Mouse (Mus musculus): Measurements from ENCODE around the gene Aoc3.
"Not testable (repeated sequence)": the region's sequence is repeated elsewhere in the genome, so short reads cannot be mapped to it uniquely, and the experiment has no call there.

Gene Aoc3

GRCm38 (mm10) chr11:101327311-101327710, 3.1 kb upstream of the Aoc3 start:
- no peak for DNase-seq (ENCODE audit: low spot score in 2 of 2)

GRCm38 (mm10) chr11:101328941-101329635, 1.3 kb upstream of the Aoc3 start:
- no peak for DNase-seq (ENCODE audit: low spot score in 2 of 2)

GRCm38 (mm10) chr11:101330961-101331360, 556 bp downstream of the Aoc3 start:
- not testable (repeated sequence) for DNase-seq (ENCODE audit: low spot score in 2 of 2)

- no peak for DNase-seq (ENCODE audit: low spot score in 2 of 2)
Observed at GRCm38 (mm10) chr11:101332537-101332936, 2.1 kb downstream of the Aoc3 start.

GRCm38 (mm10) chr11:101334023-101334422, 3.6 kb downstream of the Aoc3 start:
- no peak for DNase-seq (ENCODE audit: low spot score in 2 of 2)

- no peak for DNase-seq (ENCODE audit: low spot score in 2 of 2)
Observed at GRCm38 (mm10) chr11:101334516-101334915, 4.1 kb downstream of the Aoc3 start.

- DNase-seq (ENCODE audit: low spot score in 2 of 2), result no peak
Observed at GRCm38 (mm10) chr11:101335685-101336084, 5.3 kb downstream of the Aoc3 start.

- DNase-seq (ENCODE audit: low spot score in 2 of 2), result no peak
Observed at GRCm38 (mm10) chr11:101338123-101338760, 7.8 kb downstream of the Aoc3 start.

- no peak for DNase-seq (ENCODE audit: low spot score in 2 of 2)
Observed at GRCm38 (mm10) chr11:101347083-101347775, 16.8 kb downstream of the Aoc3 start.

GRCm38 (mm10) chr11:101348774-101349173, 18.4 kb downstream of the Aoc3 start:
- no peak for DNase-seq (ENCODE audit: low spot score in 2 of 2)

- DNase-seq (ENCODE audit: low spot score in 2 of 2), result no peak
Observed at GRCm38 (mm10) chr11:101349216-101349615, 18.8 kb downstream of the Aoc3 start.

- no peak for DNase-seq (ENCODE audit: low spot score in 2 of 2)
Observed at GRCm38 (mm10) chr11:101351100-101351720, 20.8 kb downstream of the Aoc3 start.

- no peak for DNase-seq (ENCODE audit: low spot score in 2 of 2)
Observed at GRCm38 (mm10) chr11:101351721-101352111, 21.3 kb downstream of the Aoc3 start.

GRCm38 (mm10) chr11:101353436-101353835, 23.0 kb downstream of the Aoc3 start:
- no peak for DNase-seq (ENCODE audit: low spot score in 2 of 2)

- no peak for DNase-seq (ENCODE audit: low spot score in 2 of 2)
Observed at GRCm38 (mm10) chr11:101354438-101355010, 24.1 kb downstream of the Aoc3 start.

- no peak for DNase-seq (ENCODE audit: low spot score in 2 of 2)
Observed at GRCm38 (mm10) chr11:101355916-101356315, 25.5 kb downstream of the Aoc3 start.

GRCm38 (mm10) chr11:101357505-101358182, 27.2 kb downstream of the Aoc3 start:
- no peak for DNase-seq (ENCODE audit: low spot score in 2 of 2)

GRCm38 (mm10) chr11:101359776-101360175, 29.4 kb downstream of the Aoc3 start:
- no peak for DNase-seq (ENCODE audit: low spot score in 2 of 2)

GRCm38 (mm10) chr11:101360651-101361113, 30.3 kb downstream of the Aoc3 start:
- DNase-seq (ENCODE audit: low spot score in 2 of 2), result no peak

GRCm38 (mm10) chr11:101364531-101364931, 34.1 kb downstream of the Aoc3 start:
- no peak for DNase-seq (ENCODE audit: low spot score in 2 of 2)

GRCm38 (mm10) chr11:101367326-101367935, 37.0 kb downstream of the Aoc3 start, which contains the start of gene G6pc:
Gene G6pc, plus strand, starts transcription at chr11:101367561.
- no peak for DNase-seq (ENCODE audit: low spot score in 2 of 2)

Data from urinary bladder, postnatal 4 days (tissue).